Mouse (Mus musculus): Measurements from ENCODE around the gene Ankrd13a.
"Not testable (repeated sequence)": the region's sequence is repeated elsewhere in the genome, so short reads cannot be mapped to it uniquely, and the experiment has no call there.

Ankrd13a gene

DNA sequence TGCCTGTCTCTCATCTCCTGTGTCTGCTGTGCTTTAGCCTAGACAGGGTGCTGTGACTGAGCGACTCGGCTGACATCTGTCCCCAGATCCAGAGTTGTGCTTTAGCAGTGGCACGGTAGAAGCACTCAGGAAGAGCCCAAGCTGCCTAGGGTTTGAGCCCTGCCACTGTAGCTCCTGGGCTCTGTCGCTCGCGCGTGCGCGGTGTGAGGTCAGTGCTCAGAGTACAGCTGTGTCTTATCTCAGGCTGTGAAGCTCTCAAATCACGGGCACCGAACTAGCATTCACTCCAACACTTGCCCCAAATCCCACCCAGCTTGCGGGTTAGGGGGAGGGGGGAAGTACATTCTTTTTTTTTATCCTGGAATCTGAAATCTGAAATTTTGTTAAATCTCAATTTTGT, 62.4 kb downstream of the Ankrd13a start:
- DNase-seq (ENCODE audit: low spot score): no peak

DNA sequence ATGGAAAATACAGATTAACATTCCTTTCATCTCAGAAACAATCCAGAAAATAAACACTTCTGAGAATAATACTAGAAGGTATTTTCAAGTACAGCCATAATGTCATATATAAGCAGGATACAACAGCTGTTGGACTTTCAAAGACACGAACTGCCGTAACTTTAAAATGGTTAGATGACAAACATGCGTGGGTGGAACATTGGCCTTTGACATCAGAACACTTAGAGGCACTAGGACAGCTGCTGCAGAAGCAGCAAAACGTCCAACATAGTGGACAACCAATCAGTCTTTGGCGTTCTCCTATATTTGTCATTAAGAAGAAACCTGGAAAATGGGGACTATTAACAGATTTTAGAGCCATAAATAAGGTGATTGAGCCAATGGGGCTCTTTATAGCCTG, 66.0 kb downstream of the Ankrd13a start:
- DNase-seq (ENCODE audit: low spot score): not testable (repeated sequence)

DNA sequence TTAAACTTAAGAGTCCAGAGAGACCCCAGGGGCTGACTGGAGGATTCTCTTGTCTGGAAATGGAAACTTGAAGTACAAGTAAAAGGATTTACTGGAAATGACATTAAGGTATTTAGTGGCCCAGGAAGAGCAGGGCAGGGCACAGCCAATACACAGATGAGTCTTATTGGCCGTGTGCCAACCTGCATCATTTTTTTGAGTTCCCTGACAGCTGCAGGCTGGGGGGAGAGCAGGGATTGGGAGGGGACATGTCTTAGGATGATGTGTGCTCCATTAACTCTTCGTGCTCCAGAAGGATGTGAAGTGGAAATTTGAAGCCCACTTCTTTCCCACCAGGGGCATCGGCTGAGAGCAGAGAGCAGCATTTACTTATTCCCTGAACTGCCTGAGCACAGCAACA, 67.7 kb downstream of the Ankrd13a start:
- not testable (repeated sequence) for DNase-seq (ENCODE audit: low spot score)

DNA sequence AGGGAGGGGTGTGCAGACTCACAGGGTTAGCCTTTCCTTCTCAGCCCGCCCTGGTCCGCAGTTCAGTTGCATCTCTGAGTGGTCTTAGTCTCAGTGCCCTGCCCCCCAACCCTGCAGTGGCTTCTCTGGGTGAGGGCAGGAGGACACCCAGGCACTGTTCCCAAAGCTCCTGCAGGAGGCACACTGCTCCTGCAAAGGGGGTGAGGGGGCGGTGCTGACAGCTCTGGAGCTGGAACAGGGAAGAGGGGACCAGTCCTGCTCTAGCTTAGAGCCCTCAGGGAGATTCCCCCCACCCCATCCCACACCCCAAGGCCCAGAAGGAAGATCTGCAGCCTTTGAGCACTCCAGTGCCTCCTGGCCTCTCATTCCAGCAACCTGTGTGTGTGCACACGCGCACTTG, 68.2 kb downstream of the Ankrd13a start:
- DNase-seq (ENCODE audit: low spot score): no peak

DNA sequence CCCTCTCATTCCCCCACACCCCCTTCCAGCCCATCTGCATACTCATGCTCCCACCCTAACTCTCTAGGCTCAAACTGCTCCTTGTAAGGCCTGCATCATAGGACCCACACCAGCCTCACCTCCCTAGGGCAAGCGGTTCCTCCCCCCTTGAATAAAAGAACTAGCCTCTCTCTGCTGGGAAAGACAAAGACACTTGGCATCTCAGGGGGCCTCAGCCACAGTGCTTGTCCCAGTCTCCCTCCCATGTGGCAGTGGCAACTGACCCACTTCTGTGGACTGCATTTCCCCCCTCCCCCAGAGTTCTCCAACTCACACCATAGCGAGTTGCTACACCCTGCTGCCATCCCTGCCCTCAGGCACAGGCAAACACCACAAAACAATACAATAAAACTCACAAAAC, 69.9 kb downstream of the Ankrd13a start:
- DNase-seq (ENCODE audit: low spot score): not testable (repeated sequence)

DNA sequence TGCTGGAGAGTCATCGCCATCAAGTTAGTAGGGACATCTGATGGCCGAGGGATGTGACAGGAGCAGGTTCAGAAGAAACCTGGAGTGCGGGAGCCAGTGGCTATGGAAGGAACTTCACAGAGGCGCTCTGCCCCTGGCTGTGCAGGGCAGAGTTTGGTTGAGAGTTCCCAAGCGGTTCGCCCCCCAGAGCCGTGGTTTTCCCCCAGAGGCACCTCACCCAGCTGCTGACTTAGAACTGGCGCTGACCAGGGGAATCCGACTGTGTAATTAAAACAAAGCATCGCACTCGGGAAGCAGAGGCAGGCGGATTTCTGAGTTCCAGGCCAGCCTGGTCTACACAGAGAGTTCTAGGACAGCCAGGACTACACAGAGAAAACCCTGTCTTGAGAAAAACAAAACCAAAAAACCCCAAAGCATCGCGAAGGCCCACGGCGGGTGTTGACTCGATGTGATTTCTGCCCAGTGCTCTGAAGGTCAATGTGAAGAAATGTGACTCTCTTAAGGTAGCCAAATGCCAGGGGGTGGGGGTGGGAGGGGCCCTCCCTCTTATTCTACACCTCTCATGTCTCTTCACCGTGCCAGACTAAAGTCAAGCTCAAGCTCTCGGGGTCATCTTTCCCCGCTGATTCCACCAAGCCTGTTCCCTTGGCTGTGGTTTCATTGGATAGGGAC, 77.2 kb downstream of the Ankrd13a start:
- DNase-seq (ENCODE audit: low spot score): no peak

DNA sequence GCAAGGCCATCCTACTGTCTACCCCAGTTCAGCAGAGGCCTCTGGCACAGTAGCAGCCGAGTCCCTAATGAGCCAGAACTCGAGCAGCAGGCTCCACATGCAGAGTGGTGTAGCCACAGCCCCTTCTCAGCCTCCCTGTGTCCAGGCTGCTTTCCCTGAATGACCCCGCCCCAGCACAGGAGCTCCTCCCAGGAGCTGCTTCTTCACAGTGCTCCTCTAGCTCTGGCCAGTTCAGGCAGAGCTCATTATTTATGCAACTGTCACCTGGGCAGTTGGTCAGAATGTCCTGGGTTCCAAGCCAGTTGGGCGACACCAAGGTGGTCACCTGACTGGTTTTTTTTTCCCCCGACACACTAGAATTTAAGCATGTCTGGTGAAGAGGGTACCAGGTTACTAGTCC, 78.9 kb downstream of the Ankrd13a start, which contains the start of gene 4930519G04Rik:
4930519G04Rik (plus strand) TSS at position 301 of the 400 bp plus-strand sequence.
- DNase-seq (ENCODE audit: low spot score): not testable (repeated sequence)

Measured in yolk sac, embryonic 10.5 days (tissue).